Mouse (Mus musculus): ENCODE results near the gene Slc4a11. TPM values are rescaled to one million over a fixed set of nuclear protein-coding genes. Genes with fewer than 3 reads are reported as not detected.
"Not testable (repeated sequence)": the region's sequence is repeated elsewhere in the genome, so short reads cannot be mapped to it uniquely, and the experiment has no call there.

The Slc4a11 gene
- polyA plus RNA-seq, 1 experiment, result not detected

DNA sequence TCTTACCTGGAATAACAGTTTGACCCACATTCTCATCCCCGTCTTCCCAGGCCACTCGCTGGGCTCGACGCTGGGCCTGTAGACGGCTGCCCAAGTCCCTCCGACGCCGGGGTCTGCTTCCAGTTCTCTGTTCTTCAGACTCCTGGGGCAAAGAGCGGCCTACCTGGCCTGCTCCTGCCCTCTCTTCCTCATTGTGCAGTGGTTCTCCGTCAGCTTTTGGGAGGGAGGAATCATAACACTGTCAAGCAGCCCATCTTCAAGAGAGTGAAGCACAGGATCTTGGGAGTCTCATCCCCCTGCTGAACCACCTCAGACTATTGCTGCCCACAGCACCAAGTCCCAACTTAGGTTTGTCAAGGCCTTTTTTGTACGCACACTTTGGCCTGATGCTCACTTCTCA lies 34.0 kb downstream of the Slc4a11 start:
- TF ChIP-seq CTCF (IDR thresholded peaks at IDR 0.05; ENCODE audit: insufficient read depth, low read depth, low read length) (no peak), POLR2A (IDR thresholded peaks at IDR 0.05; ENCODE audit: insufficient read depth, low read depth, low read length) (no peak)
- 88% methylated on average over 11 of the region's 11 CpGs for whole genome bisulfite sequencing
- Histone ChIP-seq H3K27ac (ENCODE audit: insufficient read depth, low read depth, low read length) (no peak overlapping the region), H3K4me1 (ENCODE audit: control insufficient read depth, insufficient read depth, low read length) (peaks cover 17% of the 10 kb centered on the region), H3K4me3 (ENCODE audit: insufficient read depth, low read depth, low read length) (no peak overlapping the region; the same call in 1 of the 2 replicates)

- H3K4me3 ChIP-seq (ENCODE audit: insufficient read depth, low read depth, low read length), result no peak overlapping the region
- H3K27ac ChIP-seq (ENCODE audit: insufficient read depth, low read depth, low read length), result no peak overlapping the region; the same call in 1 of the 2 replicates
- TF ChIP-seq POLR2A (IDR thresholded peaks at IDR 0.05; ENCODE audit: insufficient read depth, low read depth, low read length) (no peak), CTCF (IDR thresholded peaks at IDR 0.05; ENCODE audit: insufficient read depth, low read depth, low read length) (no peak)
- peaks cover 24% of the 10 kb centered on the region for H3K4me1 ChIP-seq (ENCODE audit: control insufficient read depth, insufficient read depth, low read length)
- WGBS, result 96% methylated on average over 10 of the region's 10 CpGs
Measured at GRCm38 (mm10) chr2:130658530-130658929, 38.8 kb downstream of the Slc4a11 start.

DNA sequence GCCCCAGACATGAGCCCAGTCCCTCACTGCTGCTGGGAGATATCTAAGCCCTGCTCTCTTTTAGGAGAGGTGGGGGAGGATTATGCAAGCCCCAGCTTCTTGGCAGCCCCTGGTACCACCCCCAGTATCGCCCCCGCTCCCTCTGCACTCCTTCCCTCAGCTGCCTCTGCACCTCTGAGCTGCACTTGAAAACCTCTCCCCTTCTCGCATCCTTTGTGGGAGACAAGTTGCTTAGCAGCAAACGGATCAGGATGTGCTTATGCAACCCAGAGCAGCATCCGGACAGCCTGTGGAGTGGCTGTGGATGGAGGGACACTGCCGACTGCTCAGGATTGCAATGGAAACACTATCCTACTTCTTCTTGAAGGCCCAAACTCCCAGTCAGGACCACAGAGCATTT lies 39.8 kb downstream of the Slc4a11 start:
- peak overlapping the region; percentile 76 for H3K27ac ChIP-seq (ENCODE audit: insufficient read depth, low read depth, low read length)
- TF ChIP-seq CTCF (IDR thresholded peaks at IDR 0.05; ENCODE audit: insufficient read depth, low read depth, low read length) (no peak), POLR2A (IDR thresholded peaks at IDR 0.05; ENCODE audit: insufficient read depth, low read depth, low read length) (no peak)

GRCm38 (mm10) chr2:130656536-130656935 lies 40.8 kb downstream of the Slc4a11 start:
- TF ChIP-seq CTCF (IDR thresholded peaks at IDR 0.05; ENCODE audit: insufficient read depth, low read depth, low read length), result no peak
- TF ChIP-seq POLR2A (IDR thresholded peaks at IDR 0.05; ENCODE audit: insufficient read depth, low read depth, low read length), result no peak
- WGBS, result 77% methylated on average over 9 of the region's 9 CpGs

More for the DNA sequence above, 39.8 kb downstream of the Slc4a11 start:
- WGBS, result 65% methylated on average over 6 of the region's 6 CpGs
- Histone ChIP-seq H3K4me3 (ENCODE audit: insufficient read depth, low read depth, low read length) (no peak overlapping the region), H3K4me1 (ENCODE audit: control insufficient read depth, insufficient read depth, low read length) (peaks cover 17% of the 10 kb centered on the region)

DNA sequence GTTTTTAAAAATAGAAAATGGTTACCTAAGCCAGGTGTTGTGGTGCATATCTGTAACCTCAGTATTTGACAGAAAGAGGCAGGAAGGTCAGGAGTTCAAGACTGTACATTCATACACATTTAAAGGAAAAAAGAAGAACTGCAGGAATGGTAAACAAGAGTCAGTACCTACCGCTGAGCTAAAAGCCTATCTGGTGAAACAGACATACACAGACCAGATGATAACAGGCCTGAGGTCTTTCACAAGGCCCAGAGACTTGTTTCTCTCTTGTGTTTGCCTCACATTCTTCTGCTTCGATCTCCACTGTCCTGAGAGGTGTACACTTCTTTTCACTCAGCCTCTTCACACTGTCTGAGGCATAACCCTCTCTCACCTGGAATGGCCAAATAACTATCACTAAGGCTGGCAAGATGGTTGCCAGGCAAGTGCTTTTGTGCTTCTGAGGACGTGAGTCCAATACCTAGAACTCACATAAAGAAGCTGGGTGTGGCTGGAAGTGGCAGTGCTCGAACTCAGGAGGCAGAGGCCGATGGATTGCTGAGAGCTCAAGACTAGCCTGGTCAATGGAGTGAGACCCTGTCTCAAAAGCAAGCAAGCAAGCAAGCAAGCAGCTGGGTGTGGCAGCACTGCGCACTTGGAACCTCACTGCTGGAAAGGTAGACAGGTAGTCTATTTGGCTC lies 41.5 kb downstream of the Slc4a11 start:
- no peak for TF ChIP-seq CTCF (IDR thresholded peaks at IDR 0.05; ENCODE audit: insufficient read depth, low read depth, low read length)
- no peak for TF ChIP-seq POLR2A (IDR thresholded peaks at IDR 0.05; ENCODE audit: insufficient read depth, low read depth, low read length)
- no peak overlapping the region for H3K4me3 ChIP-seq (ENCODE audit: insufficient read depth, low read depth, low read length)
- WGBS, result 91% methylated on average over 6 of the region's 6 CpGs
- H3K27ac ChIP-seq (ENCODE audit: insufficient read depth, low read depth, low read length), result no peak overlapping the region
- peaks cover 11% of the 10 kb centered on the region for H3K4me1 ChIP-seq (ENCODE audit: control insufficient read depth, insufficient read depth, low read length)

More at GRCm38 (mm10) chr2:130656536-130656935, 40.8 kb downstream of the Slc4a11 start:
- no peak overlapping the region for H3K4me3 ChIP-seq (ENCODE audit: insufficient read depth, low read depth, low read length)
- peak overlapping the region; percentile 76 for H3K27ac ChIP-seq (ENCODE audit: insufficient read depth, low read depth, low read length)
- H3K4me1 ChIP-seq (ENCODE audit: control insufficient read depth, insufficient read depth, low read length), result peaks cover 12% of the 10 kb centered on the region

DNA sequence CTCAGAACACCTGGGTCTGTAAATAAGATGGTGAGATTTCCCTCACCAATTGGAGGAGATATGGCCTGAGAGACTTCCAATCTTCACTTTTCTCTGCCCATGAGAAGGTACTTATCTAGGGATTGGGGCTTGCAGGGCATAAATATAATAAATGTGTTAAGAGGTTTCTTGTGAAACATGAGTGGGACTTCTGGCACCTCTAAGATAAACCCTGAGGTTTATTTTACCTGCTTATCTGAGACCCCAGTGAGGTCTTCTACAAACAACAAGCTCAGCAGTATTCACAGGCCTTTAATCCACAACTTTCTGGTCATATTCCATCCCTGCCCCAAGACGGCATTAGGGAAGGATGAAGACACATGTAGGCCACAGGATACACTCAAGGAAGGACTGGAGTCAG lies 43.6 kb downstream of the Slc4a11 start:
- peaks cover 11% of the 10 kb centered on the region for H3K4me1 ChIP-seq (ENCODE audit: control insufficient read depth, insufficient read depth, low read length)
- TF ChIP-seq POLR2A (IDR thresholded peaks at IDR 0.05; ENCODE audit: insufficient read depth, low read depth, low read length) (no peak), CTCF (IDR thresholded peaks at IDR 0.05; ENCODE audit: insufficient read depth, low read depth, low read length) (no peak)
- no peak overlapping the region for H3K4me3 ChIP-seq (ENCODE audit: insufficient read depth, low read depth, low read length)
- WGBS, result 97% methylated on average over 1 of the region's 1 CpGs
- no peak overlapping the region for H3K27ac ChIP-seq (ENCODE audit: insufficient read depth, low read depth, low read length)

- Histone ChIP-seq H3K27ac (ENCODE audit: insufficient read depth, low read depth, low read length) (no peak overlapping the region), H3K4me1 (ENCODE audit: control insufficient read depth, insufficient read depth, low read length) (peaks cover 11% of the 10 kb centered on the region), H3K4me3 (ENCODE audit: insufficient read depth, low read depth, low read length) (no peak overlapping the region)
- WGBS, result 100% methylated on average over 2 of the region's 2 CpGs
- TF ChIP-seq POLR2A (IDR thresholded peaks at IDR 0.05; ENCODE audit: insufficient read depth, low read depth, low read length) (no peak), CTCF (IDR thresholded peaks at IDR 0.05; ENCODE audit: insufficient read depth, low read depth, low read length) (no peak)
Measured at GRCm38 (mm10) chr2:130653303-130653702, 44.0 kb downstream of the Slc4a11 start.

GRCm38 (mm10) chr2:130649028-130649427 lies 48.3 kb downstream of the Slc4a11 start:
- 85% methylated on average over 6 of the region's 6 CpGs for WGBS
- H3K4me3 ChIP-seq (ENCODE audit: insufficient read depth, low read depth, low read length); H3K4me1 ChIP-seq (ENCODE audit: control insufficient read depth, insufficient read depth, low read length); H3K27ac ChIP-seq (ENCODE audit: insufficient read depth, low read depth, low read length): not testable (repeated sequence)

GRCm38 (mm10) chr2:130645198-130645597 lies 52.1 kb downstream of the Slc4a11 start:
- H3K4me1 ChIP-seq (ENCODE audit: control insufficient read depth, insufficient read depth, low read length), result peaks cover 5% of the 10 kb centered on the region
- TF ChIP-seq POLR2A (IDR thresholded peaks at IDR 0.05; ENCODE audit: insufficient read depth, low read depth, low read length) (no peak), CTCF (IDR thresholded peaks at IDR 0.05; ENCODE audit: insufficient read depth, low read depth, low read length) (no peak)
- H3K27ac ChIP-seq (ENCODE audit: insufficient read depth, low read depth, low read length), result no peak overlapping the region
- H3K4me3 ChIP-seq (ENCODE audit: insufficient read depth, low read depth, low read length), result no peak overlapping the region
- 81% methylated on average over 4 of the region's 4 CpGs for WGBS
